Mouse (Mus musculus) liver, embryonic 15.5 days (tissue): ENCODE data around the gene Srarp. TPM values are rescaled to one million over a fixed set of nuclear protein-coding genes. Genes with fewer than 3 reads are reported as not detected.

ENCODE experiments used
- ATAC-seq: fragments of 200-750 bp; cut with Nextera tagmentation; 2 replicates; pipeline ENCODE4 v1.8.0; 2017; ENCODE audit warnings: moderate number of reproducible peaks, mild to moderate bottlenecking, moderate library complexity; ENCODE audit not compliant: insufficient read depth
- H3K27ac ChIP-seq: fragments of 300-500 bp; sonication (generic); replicated peaks from 2 replicates; pipeline ENCODE4 v1.5.1; 2015; ENCODE audit warnings: mild to moderate bottlenecking, inconsistent platforms
- H3K27me3 ChIP-seq: fragments of 300-500 bp; sonication (generic); 2 replicates; pipeline ENCODE4 v1.6.1; 2015; ENCODE audit warnings: mild to moderate bottlenecking, inconsistent platforms
- H3K36me3 ChIP-seq: fragments of 300-500 bp; sonication (generic); replicated peaks from 2 replicates; pipeline ENCODE4 v1.6.1; 2015; ENCODE audit warnings: moderate library complexity, mild to moderate bottlenecking, inconsistent platforms
- H3K4me1 ChIP-seq: fragments of 300-500 bp; sonication (generic); replicated peaks from 2 replicates; pipeline ENCODE4 v1.6.1; 2015; ENCODE audit warnings: inconsistent platforms
- H3K4me2 ChIP-seq: fragments of 300-500 bp; sonication (generic); 2 replicates; pipeline ENCODE4 v1.6.1; 2015; ENCODE audit warnings: moderate library complexity, mild to moderate bottlenecking, inconsistent platforms
- H3K4me3 ChIP-seq: fragments of 300-500 bp; sonication (generic); replicated peaks from 2 replicates; pipeline ENCODE4 v1.5.1; 2015; ENCODE audit warnings: mild to moderate bottlenecking, inconsistent platforms
- H3K9ac ChIP-seq: fragments of 300-500 bp; sonication (generic); 2 replicates; pipeline ENCODE4 v1.6.1; 2015; ENCODE audit warnings: moderate library complexity, mild to moderate bottlenecking, inconsistent platforms
- H3K9me3 ChIP-seq: fragments of 300-500 bp; sonication (generic); replicated peaks from 2 replicates; pipeline ENCODE4 v1.6.1; 2016; ENCODE audit warnings: inconsistent platforms
- WGBS: fragments of 180-500 bp; shearing (Covaris S2); methylation state at CpG from one replicate; pipeline ENCODE4 v1.1.7; 2015; ENCODE audit warnings: mixed read lengths; ENCODE audit not compliant: insufficient replicate concordance; 5-methylcytosine and 5-hydroxymethylcytosine counted together
- polyA plus RNA-seq: library from polyadenylated mRNA; unstranded; fragments of >200 nt; fragmentation: Nextera tagmentation; extraction: Ambion mirVana; gene quantifications from 2 replicates; pipeline ENCODE4 v1.2.1, GENCODE M21; 2015

Srarp gene
- polyA plus RNA-seq, 1 experiment from 2014 or later, result not detected

DNA sequence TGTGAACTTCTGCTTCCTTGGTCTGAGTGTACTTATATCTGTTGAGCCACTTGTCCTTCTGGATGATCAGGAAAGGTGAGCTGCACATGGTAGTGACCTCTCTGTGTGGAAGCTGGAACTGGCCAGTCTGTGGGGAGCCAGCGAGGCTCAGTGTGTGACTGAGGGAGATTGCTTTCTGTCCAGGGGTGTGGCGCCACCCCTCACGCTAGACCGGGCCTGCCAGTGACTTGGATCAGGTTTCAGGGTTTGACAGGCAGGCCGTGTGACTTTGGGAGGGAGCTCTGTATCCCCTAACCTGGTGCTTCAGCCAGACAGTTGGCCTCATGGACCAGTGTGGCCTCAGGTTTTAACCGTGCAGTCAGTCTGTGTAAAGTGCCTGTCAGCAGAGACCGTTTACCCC lies 22.3 kb upstream of the Srarp start:
- no peak overlapping the region for H3K4me3 ChIP-seq
- no peak overlapping the region for H3K27ac ChIP-seq
- peaks cover 30% of the 10 kb centered on the region for H3K4me1 ChIP-seq
- H3K9ac ChIP-seq, result no peak overlapping the region
- no peaks in the 10 kb centered on the region for H3K9me3 ChIP-seq
- WGBS, result 52% methylated on average over 7 of the region's 7 CpGs
- ATAC-seq, result no peak
- H3K36me3 ChIP-seq, result peaks cover 12% of the 10 kb centered on the region; the same call in 1 of the 2 replicates
- no peaks in the 10 kb centered on the region for H3K27me3 ChIP-seq
- no peak overlapping the region for H3K4me2 ChIP-seq

DNA sequence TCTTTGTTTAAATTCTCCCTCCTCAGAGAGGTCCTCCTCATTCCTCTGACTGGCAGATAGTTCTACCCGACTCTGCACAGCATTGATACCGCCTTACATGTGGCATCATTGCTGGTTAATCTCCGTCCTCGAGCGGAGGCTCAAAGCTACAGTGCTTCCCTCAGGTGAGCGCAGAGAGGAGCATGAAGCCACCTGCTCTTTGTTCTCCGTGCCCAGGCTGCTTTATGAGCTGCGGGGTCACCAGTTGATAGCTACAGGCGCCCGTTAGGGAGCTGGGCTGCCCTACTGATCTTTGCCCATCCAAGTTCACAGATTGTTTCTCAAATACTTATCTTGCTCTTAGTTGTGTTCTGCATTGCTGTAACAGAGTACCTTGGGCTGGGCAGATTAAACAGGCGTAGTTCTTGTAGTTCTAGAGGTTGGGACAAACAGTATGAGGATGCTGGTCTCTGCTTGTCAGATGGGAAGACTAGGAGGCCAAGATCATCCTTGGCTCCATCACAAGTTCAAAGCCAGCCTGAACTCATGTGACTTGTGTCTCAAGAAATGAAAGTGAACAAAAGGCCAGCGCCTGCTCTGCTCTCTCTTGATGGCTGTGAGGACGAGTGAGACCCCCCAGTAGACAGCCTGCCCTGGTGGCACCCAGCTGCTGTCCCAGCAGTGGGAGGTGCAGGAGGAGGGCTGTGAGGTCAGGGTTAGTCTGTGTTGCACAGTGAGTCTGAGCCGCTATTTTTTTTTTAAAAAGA lies 20.5 kb upstream of the Srarp start:
- WGBS, result 79% methylated on average over 14 of the region's 14 CpGs
- no peak overlapping the region for H3K27ac ChIP-seq

DNA sequence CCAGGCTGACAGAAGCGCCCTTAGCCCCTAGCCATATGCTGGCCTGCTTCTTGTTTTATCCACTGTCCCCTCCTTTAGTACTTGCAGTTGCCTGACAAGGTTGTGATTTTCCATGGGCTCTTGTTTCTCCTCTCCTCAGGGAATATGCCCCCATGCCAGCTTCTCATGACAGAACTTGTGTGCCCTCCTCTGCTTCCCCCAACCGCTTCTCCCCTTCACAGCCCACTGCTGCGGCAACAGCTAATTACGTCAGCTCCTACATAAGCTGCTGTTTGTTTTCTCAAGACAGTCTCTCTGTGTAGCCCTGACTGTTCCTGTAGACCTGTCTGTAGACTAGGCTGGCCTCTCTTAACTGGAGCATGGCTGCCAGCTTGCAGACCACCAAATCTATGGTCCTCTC lies 19.6 kb upstream of the Srarp start:
- 80% methylated on average over 4 of the region's 4 CpGs for WGBS
- Histone ChIP-seq H3K4me1 (peaks cover 24% of the 10 kb centered on the region), H3K27me3 (no peaks in the 10 kb centered on the region), H3K36me3 (peaks cover 6% of the 10 kb centered on the region; the same call in 1 of the 2 replicates), H3K4me3 (no peak overlapping the region), H3K9ac (no peak overlapping the region), H3K9me3 (no peaks in the 10 kb centered on the region), H3K27ac (no peak overlapping the region), H3K4me2 (no peak overlapping the region)
- no peak for ATAC-seq

More for the DNA sequence above, 20.5 kb upstream of the Srarp start:
- H3K27me3 ChIP-seq, result no peaks in the 10 kb centered on the region
- H3K9ac ChIP-seq, result no peak overlapping the region
- H3K4me3 ChIP-seq, result no peak overlapping the region
- H3K4me1 ChIP-seq, result peaks cover 30% of the 10 kb centered on the region
- H3K36me3 ChIP-seq, result peaks cover 6% of the 10 kb centered on the region; the same call in 1 of the 2 replicates
- no peak overlapping the region for H3K4me2 ChIP-seq
- ATAC-seq, result no peak
- no peaks in the 10 kb centered on the region for H3K9me3 ChIP-seq

DNA sequence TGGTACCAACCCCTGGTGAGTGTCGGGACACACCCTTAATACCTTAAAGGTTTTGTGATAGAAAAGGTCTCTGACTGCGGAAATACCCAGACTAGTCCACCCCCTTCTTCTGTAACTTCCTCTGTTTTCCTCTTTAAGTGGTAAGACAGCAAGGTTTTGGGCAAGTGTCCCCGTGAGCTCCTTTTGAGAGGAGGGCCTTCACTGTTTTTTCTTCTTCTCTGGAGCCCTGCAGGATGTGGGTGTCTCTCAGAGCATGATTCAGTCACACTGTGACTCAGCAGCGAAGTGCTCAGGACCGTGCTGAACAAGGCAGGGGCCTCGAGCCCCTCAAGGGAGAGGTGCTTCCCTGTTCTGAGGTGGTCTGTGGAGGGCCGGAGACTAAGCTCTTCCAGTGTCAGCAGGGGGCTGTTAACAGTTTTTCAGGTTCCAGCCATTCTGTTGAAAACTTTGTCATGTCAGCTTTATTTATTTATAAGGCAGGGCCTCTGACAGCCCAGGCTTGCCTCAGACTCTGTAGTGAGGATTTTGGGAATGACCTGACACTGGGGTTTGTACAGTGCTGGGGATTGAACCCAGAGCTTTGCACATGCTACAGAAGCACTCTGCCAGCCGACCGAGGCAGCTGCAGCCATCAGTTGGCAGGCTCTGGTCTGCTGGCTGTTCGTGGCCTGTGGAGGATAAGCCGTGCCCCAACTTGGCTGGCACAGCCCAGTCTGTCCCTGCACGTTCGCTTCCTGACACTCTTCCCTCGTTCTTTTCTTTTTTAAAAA lies 18.9 kb upstream of the Srarp start:
- Histone ChIP-seq H3K27me3 (no peaks in the 10 kb centered on the region), H3K4me2 (no peak overlapping the region), H3K9me3 (no peaks in the 10 kb centered on the region), H3K9ac (no peak overlapping the region), H3K27ac (0 out of 2 replicates have a peak overlapping the region, but pooled peaks have one; percentile 24), H3K4me1 (peaks cover 24% of the 10 kb centered on the region), H3K4me3 (no peak overlapping the region), H3K36me3 (peaks cover 3% of the 10 kb centered on the region; the same call in 1 of the 2 replicates)
- 0 out of 2 replicates have a peak, but pooled peaks have one; percentile 18 for ATAC-seq
- 50% methylated on average over 14 of the region's 14 CpGs for WGBS

DNA sequence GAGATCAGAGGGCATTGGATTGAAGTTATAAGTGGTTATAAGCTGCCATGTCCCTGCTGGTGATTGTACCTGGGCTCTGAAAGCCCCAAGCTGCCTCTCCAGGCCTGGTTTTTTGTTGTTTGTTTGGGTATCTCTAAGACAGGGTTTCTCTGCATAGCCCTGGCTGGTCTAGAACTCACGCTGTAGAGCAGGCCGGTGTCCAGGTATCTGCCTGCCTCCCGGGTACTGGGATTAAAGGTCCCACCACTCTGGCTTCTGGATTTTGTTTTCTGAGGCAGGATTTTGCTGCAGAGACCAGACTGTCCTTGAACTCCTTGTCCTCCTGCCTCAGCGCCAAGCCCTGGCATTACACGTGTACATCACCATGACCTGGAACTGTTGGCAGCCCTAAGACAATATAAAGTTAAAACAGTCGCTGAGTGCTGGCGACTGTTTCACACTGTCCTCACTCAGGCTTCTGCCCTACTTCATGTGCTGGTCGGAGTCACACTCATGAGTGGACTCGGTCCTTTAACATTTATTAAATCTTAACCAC lies 16.1 kb upstream of the Srarp start:
- no peak overlapping the region for H3K4me2 ChIP-seq
- H3K9me3 ChIP-seq, result no peaks in the 10 kb centered on the region
- ATAC-seq, result no peak
- H3K9ac ChIP-seq, result no peak overlapping the region
- H3K36me3 ChIP-seq, result peaks cover 18% of the 10 kb centered on the region
- peaks cover 15% of the 10 kb centered on the region; the same call in 1 of the 2 replicates for H3K4me1 ChIP-seq
- WGBS, result 75% methylated on average over 9 of the region's 9 CpGs
- H3K27me3 ChIP-seq, result no peaks in the 10 kb centered on the region
- no peak overlapping the region for H3K27ac ChIP-seq
- no peak overlapping the region for H3K4me3 ChIP-seq

DNA sequence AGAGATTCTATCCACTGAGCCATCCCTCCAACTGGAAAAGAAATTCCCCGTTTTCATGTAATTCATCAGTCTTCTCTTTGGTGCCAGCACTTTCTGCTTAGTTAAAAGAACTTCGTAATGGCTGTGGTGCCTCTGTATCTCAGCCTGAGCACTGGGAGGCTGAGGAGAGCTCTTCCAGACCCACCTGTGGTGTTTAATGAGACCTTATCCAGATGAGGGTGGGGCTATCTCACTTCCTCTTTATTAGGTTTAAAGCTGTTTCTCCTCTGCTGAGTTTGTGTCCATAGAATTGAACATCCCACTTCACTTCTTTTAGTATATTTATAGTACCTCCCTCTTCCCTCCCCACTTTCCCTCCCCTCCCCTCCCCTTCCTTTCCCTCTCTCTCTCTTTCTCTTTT lies 15.3 kb upstream of the Srarp start:
- no peak overlapping the region for H3K4me3 ChIP-seq
- H3K4me2 ChIP-seq, result no peak overlapping the region
- H3K9ac ChIP-seq, result no peak overlapping the region
- peaks cover 19% of the 10 kb centered on the region; the same call in 1 of the 2 replicates for H3K4me1 ChIP-seq
- H3K9me3 ChIP-seq, result no peaks in the 10 kb centered on the region
- peaks cover 18% of the 10 kb centered on the region for H3K36me3 ChIP-seq
- WGBS, result 67% methylated on average over 2 of the region's 2 CpGs
- H3K27me3 ChIP-seq, result no peaks in the 10 kb centered on the region
- ATAC-seq, result no peak
- no peak overlapping the region for H3K27ac ChIP-seq

DNA sequence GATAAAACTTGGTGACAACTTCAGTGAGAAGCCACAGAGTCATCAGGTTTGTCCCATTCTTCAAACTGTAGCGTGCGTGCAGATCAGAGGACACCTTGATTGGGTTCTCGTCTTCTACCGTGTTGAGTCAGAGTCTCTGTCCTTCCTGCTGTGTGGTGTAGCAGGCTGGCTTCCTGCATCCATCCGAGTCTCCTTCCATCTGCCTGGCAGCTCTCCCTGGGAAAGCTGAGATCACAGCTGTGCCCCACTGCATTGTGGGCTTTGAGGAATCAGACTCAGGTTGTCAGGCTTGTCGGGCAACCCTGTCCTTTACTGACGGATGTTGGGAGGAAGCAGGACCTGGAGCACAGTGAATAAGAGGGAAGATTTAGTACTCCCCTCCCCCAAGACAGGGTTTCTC lies 10.3 kb upstream of the Srarp start:
- Histone ChIP-seq H3K27me3 (no peaks in the 10 kb centered on the region), H3K36me3 (peaks cover 18% of the 10 kb centered on the region), H3K4me2 (no peak overlapping the region), H3K27ac (no peak overlapping the region), H3K4me1 (peaks cover 26% of the 10 kb centered on the region), H3K9me3 (no peaks in the 10 kb centered on the region), H3K9ac (no peak overlapping the region), H3K4me3 (no peak overlapping the region)
- ATAC-seq, result no peak
- 66% methylated on average over 7 of the region's 7 CpGs for WGBS

DNA sequence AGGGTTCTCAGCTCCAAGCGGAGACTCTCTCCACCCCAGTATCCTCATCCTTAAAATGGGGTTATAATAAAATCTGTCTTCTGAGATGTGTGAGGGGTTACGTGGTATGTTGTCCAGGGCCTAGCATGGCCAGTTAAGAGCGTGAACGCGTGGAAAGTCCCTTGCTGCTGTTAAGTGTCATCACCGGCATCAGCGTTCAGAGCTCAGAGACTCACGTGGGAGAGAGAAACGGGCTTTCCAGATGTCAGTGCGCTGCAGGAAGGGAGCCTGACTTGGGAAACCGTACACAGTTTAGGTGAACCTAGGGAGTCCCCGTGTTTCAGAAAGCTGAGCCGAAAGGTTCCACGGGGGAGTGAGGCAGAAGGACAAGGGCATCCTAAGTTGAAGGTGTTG lies 9.4 kb upstream of the Srarp start:
- Histone ChIP-seq H3K27me3 (no peaks in the 10 kb centered on the region), H3K4me2 (peak overlapping the region; percentile 90), H3K4me1 (peaks cover 26% of the 10 kb centered on the region), H3K36me3 (peaks cover 18% of the 10 kb centered on the region), H3K27ac (no peak overlapping the region), H3K9me3 (no peaks in the 10 kb centered on the region), H3K4me3 (peak overlapping the region; percentile 99), H3K9ac (peak overlapping the region; percentile 92)
- WGBS, result 19% methylated on average over 14 of the region's 14 CpGs
- ATAC-seq, result no peak

DNA sequence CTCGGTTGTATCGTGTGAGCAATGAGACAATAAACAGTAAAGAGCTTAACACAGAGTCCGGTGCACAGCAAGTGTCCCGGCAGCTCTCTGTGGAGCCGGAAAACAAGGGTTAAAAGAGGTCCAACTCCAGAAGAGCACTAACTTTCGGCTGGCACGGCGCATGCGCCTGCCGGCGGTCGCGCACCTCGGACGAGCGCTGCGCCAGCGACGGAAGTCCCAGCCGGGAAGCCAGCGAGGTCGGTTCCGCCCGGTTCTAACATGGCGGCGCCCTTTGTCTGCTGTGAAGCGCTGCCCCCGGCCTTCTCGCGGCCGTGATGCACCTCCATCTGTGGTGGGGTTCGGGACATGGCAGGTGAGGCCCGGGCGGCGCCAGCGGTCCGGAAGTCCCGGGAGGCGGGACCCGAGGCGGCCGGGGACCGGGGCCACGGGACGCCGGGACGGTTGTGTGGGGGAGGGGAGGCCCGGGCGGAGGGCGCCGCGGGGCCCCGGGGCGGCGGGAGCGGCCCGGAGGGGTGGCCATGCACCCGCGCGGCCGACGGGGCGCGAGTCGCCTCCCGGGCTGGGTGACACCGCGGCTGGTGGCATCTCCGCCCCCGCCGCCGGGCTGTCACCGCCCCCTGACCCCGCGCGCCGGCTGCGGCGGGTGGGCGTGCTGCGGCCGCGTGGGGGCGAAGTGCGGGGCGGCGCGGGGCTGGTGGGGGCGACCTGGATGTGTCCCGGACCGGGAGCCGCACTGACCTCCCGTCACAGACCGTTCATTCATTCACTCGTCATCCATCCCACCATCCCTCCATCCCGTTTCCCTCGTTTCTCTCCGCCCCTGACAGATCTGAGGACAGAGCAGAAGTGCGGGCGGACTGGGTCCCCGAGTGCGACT lies 8.8 kb upstream of the Srarp start, which contains the start of gene Zbtb17:
Gene Zbtb17, plus strand, starts transcription at position 204 of the 877 bp plus-strand sequence.
- peaks cover 18% of the 10 kb centered on the region for H3K36me3 ChIP-seq
- ATAC-seq, result peak; percentile 88
- peak within 1 kb of the TSS; percentile 92 for H3K9ac ChIP-seq
- H3K4me3 ChIP-seq, result peak within 1 kb of the TSS; percentile 99
- H3K27me3 ChIP-seq, result no peaks in the 10 kb centered on the region
- peaks cover 26% of the 10 kb centered on the region for H3K4me1 ChIP-seq
- H3K4me2 ChIP-seq, result peak within 1 kb of the TSS; percentile 90
- H3K27ac ChIP-seq, result peak within 1 kb of the TSS; percentile 76
- WGBS, result under 1% methylated on average over 89 of the region's 102 CpGs
- H3K9me3 ChIP-seq, result no peaks in the 10 kb centered on the region

DNA sequence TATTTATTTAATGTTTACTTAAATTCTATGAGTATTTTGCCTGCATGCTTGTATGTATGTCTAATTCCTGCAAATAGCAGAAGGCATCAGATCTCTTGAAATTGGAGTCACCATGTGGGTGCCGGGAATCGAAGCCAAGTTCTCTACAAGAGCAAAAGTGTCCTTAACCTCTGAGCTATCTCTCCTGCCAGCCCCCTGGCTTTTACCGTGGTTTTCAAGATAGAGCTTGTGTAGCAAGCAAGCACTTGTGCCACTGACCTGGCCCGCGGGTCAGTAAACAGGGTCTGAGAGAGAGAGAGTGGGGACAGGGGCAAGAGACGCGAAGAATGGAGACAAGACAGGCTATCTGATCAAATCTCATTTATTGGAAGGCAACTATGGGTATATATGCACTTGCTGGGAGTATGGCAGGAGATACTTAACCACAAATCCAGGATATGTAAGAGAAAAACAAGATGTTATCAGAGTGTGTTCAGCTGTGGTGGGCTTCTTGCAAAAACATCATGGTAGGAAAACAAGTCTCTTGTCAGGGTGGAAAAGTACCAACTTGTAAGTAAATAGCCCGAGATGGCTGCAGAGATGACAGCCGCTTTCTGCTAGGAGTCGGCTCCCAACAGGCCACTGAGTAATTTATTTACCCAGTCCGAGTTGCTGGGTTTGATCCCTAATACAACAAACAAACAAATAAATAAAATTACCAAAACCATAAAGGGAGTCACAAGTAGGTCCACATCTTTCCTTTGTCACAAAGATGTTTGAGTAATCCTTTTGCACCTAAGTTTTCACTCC lies 7.9 kb upstream of the Srarp start:
- WGBS, result 19% methylated on average over 11 of the region's 11 CpGs
- Histone ChIP-seq H3K9me3 (no peaks in the 10 kb centered on the region), H3K4me2 (peak overlapping the region; percentile 90), H3K4me1 (peaks cover 26% of the 10 kb centered on the region), H3K27me3 (no peaks in the 10 kb centered on the region), H3K9ac (peak overlapping the region; percentile 92), H3K36me3 (peaks cover 12% of the 10 kb centered on the region), H3K27ac (no peak overlapping the region), H3K4me3 (peak overlapping the region; percentile 99)
- no peak for ATAC-seq
